ENCODE assay signal across 13 mouse cellular contexts in genomic region chr5:141727968-141728367, GRCm38 (mm10).
DNase-seq lines count a peak whose midpoint lies in the region; ATAC-seq and TF ChIP-seq lines count a peak whose summit lies in the region.
"Had no signal": no experiment of that assay in that cellular context is flagged by ENCODE, and none has a peak within 500 bp of the region (broad histone marks: within the 10 kb centered on the region; RNA-seq: fewer than 3 reads in every experiment).

No protein-coding gene starts in this region.

- TF ChIP-seq CTCF in kidney, postnatal 0 days (IDR thresholded peaks at IDR 0.05; ENCODE audit: low read depth): peak; percentile 20; the same call in 1 of the 2 replicates
- TF ChIP-seq CTCF in E14TG2a.4 (conservative IDR thresholded peaks at IDR 0.05; ENCODE audit: low read length): peak; percentile 12

- WGBS in kidney, postnatal 0 days: 66% methylated on average over 2 of the region's 2 CpGs

- H3K4me1 ChIP-seq in kidney, postnatal 0 days (replicated peaks; ENCODE audit: insufficient read depth, low read length): no peaks in the 10 kb centered on the region
- H3K4me1 ChIP-seq in E14TG2a.4 (replicated peaks; ENCODE audit: low read depth, low read length): no peaks in the 10 kb centered on the region
- H3K4me1 ChIP-seq in ES-E14 (ENCODE audit: control insufficient read depth in 2 of 2, insufficient read depth in 2 of 2, low read length in 2 of 2, poor library complexity in 1 of 2): no peaks in the 10 kb centered on the region
- H3K4me1 ChIP-seq: kidney, embryonic 15.5 days had no signal

- H3K4me2 ChIP-seq in kidney, postnatal 0 days (ENCODE audit: low read length): no peak overlapping the region
- H3K4me2 ChIP-seq: kidney, embryonic 15.5 days; lung, embryonic 14.5 days had no signal

- H3K4me3 ChIP-seq in kidney, postnatal 0 days (replicated peaks; ENCODE audit: low read depth, low read length): no peak overlapping the region
- no peak overlapping the region for H3K4me3 ChIP-seq in E14TG2a.4 (replicated peaks; ENCODE audit: low read length)
- no peak overlapping the region for H3K4me3 ChIP-seq in ES-E14 (ENCODE audit: insufficient read depth in 1 of 2, low read depth in 1 of 2, low read length in 2 of 2, poor library complexity in 1 of 2, severe bottlenecking in 1 of 2)
- H3K4me3 ChIP-seq: hindbrain, embryonic 10.5 days; kidney, embryonic 15.5 days had no signal

- H3K27me3 ChIP-seq in kidney, postnatal 0 days (ENCODE audit: insufficient read depth, low read length): no peaks in the 10 kb centered on the region
- H3K27me3 ChIP-seq in E14TG2a.4 (ENCODE audit: insufficient read depth, low read length): no peaks in the 10 kb centered on the region
- H3K27me3 ChIP-seq: kidney, embryonic 15.5 days had no signal

- no peaks in the 10 kb centered on the region for H3K36me3 ChIP-seq in kidney, postnatal 0 days (ENCODE audit: insufficient read depth, low read length)
- no peaks in the 10 kb centered on the region for H3K36me3 ChIP-seq in E14TG2a.4 (ENCODE audit: insufficient read depth, low read length)
- no peaks in the 10 kb centered on the region for H3K36me3 ChIP-seq in ES-E14 (ENCODE audit: control insufficient read depth, insufficient read depth, low read length, poor library complexity, severe bottlenecking)
- H3K36me3 ChIP-seq: hindbrain, embryonic 10.5 days; kidney, embryonic 15.5 days had no signal

- H3K9ac ChIP-seq in kidney, postnatal 0 days (ENCODE audit: low read depth, low read length): no peak overlapping the region
- no peak overlapping the region for H3K9ac ChIP-seq in ES-E14 (ENCODE audit: insufficient read depth, low read depth, low read length, poor library complexity, severe bottlenecking)
- H3K9ac ChIP-seq: kidney, embryonic 15.5 days; lung, embryonic 14.5 days had no signal

- DNase-seq in kidney, postnatal 0 days (ENCODE audit: low spot score): no peak
- no peak for DNase-seq in kidney, postnatal 4 days
- peak; percentile 8 for DNase-seq in ES-E14 (ENCODE audit: low read depth, low spot score)
- DNase-seq in adrenal gland, postnatal 36 days: peak; percentile 32 to 40
- DNase-seq in ovary, postnatal 36 days (ENCODE audit: low spot score): no peak
- DNase-seq in adipocyte (ENCODE audit: low spot score): no peak
- DNase-seq: gastrocnemius, postnatal 14 days; lung, embryonic 14.5 days; midbrain, embryonic 14.5 days had no signal

- H3K27ac ChIP-seq in kidney, postnatal 0 days: no peak overlapping the region
- H3K27ac ChIP-seq in ES-E14 (ENCODE audit: insufficient read depth, low read depth, low read length, poor library complexity, severe bottlenecking): no peak overlapping the region
- H3K27ac ChIP-seq: hindbrain, embryonic 10.5 days; kidney, embryonic 15.5 days had no signal

- ATAC-seq in kidney, postnatal 0 days (replicated peaks; ENCODE audit: low FRiP score, low read depth): no peak
- ATAC-seq: CD4-positive, CD25-positive, alpha-beta regulatory T cell, adult 4 months had no signal

- in situ Hi-C loops in ES-E14 (cut with MboI; ENCODE audit: low sequenced_read_pairs in 2 of 2, unreplicated experiment in 2 of 2): loop anchor here in 1 of 2 experiments (25.0 kb wide), 1 partner anchor 584 kb away; no protein-coding TSS in a partner anchor

- no peaks in the 10 kb centered on the region for H3K9me3 ChIP-seq in kidney, postnatal 0 days (replicated peaks; ENCODE audit: low read length)
- H3K9me3 ChIP-seq in E14TG2a.4 (ENCODE audit: low read length): peaks cover 19% of the 10 kb centered on the region
- no peaks in the 10 kb centered on the region for H3K9me3 ChIP-seq in ES-E14 (ENCODE audit: control insufficient read depth, insufficient read depth, low read depth, low read length)
- H3K9me3 ChIP-seq: hindbrain, embryonic 10.5 days had no signal

TF ChIP-seq in ES-E14, 5 proteins besides CTCF, POLR2A, EP300 and RAD21:
- no peak for TF ChIP-seq MAFK (IDR thresholded peaks at IDR 0.05; ENCODE audit: insufficient read depth, low read depth, low read length)
- no peak for TF ChIP-seq HCFC1 (IDR thresholded peaks at IDR 0.05; ENCODE audit: borderline replicate concordance, insufficient read depth, low read length)
- TF ChIP-seq ZC3H11A (IDR thresholded peaks at IDR 0.05; ENCODE audit: borderline replicate concordance, low read depth, low read length): no peak
- TF ChIP-seq CHD2 (IDR thresholded peaks at IDR 0.05; ENCODE audit: low read depth, low read length): no peak
- no peak for TF ChIP-seq ZNF384 (IDR thresholded peaks at IDR 0.05; ENCODE audit: low read depth, low read length)
TF ChIP-seq in ES-E14: peak in this region for 0.

Comparison
In these comparisons a context has a peak if more than half of its experiments do, and no peak if none do; other contexts are left out.
1. DNase-seq: peak in ES-E14 (single experiment) and adrenal gland, postnatal 36 days (2 of 2); none in kidney, postnatal 0 days (single experiment), kidney, postnatal 4 days (0 of 2), ovary, postnatal 36 days (single experiment) and adipocyte (single experiment).